22 mouse cellular contexts compared by ENCODE assay signal in the genomic region with DNA sequence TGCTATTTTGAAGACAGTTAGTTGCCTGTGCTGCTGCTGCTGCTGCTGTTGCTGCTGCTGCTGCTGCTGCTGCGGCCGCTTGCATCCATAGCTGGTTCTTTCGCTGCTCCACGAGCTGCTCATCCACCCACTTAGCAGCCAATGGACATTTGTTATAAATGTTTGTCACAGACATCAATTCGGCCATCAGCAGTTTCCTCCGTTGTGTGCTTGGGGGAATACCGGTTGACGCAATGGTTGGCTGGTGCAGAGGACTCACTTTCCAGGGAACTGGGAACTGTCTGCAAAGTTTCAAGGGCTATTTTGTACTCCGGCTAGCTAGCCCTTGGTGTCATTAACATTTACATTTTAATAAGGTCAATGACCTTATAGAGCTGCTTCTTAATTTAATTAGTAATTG. TPM values are rescaled to one million over a fixed set of nuclear protein-coding genes. Genes with fewer than 3 reads are reported as not detected.
A peak's percentile ranks its signal among the peaks of the same experiment; 100 is the strongest.
DNase-seq lines count a peak whose midpoint lies in the region; ATAC-seq lines count a peak whose summit lies in the region.
"Had no signal": no experiment of that assay in that cellular context is flagged by ENCODE, and none has a peak within 500 bp of the region (broad histone marks: within the 10 kb centered on the region; RNA-seq: fewer than 3 reads in every experiment).

No protein-coding gene starts in this region.

- H3K36me3 ChIP-seq in intestine, embryonic 15.5 days, result no peaks in the 10 kb centered on the region
- H3K36me3 ChIP-seq: hindbrain, embryonic 12.5 days; limb, embryonic 15.5 days; midbrain, embryonic 12.5 days had no signal

- no peaks in the 10 kb centered on the region for H3K9me3 ChIP-seq in intestine, embryonic 15.5 days
- H3K9me3 ChIP-seq: forebrain, embryonic 13.5 days; hindbrain, embryonic 12.5 days; limb, embryonic 15.5 days; midbrain, embryonic 12.5 days had no signal

- intact Hi-C loops in heart, postnatal 25 days (cut with DNase I), result no loop called here
- intact Hi-C loops in heart, postnatal 10 days (cut with DNase I), result no loop called here

- ATAC-seq in intestine, embryonic 15.5 days, result no peak
- ATAC-seq: forebrain, embryonic 13.5 days had no signal

- H3K4me2 ChIP-seq in intestine, embryonic 15.5 days (replicated peaks), result no peak overlapping the region
- H3K4me2 ChIP-seq: forebrain, embryonic 13.5 days; hindbrain, embryonic 12.5 days; limb, embryonic 15.5 days; midbrain, embryonic 12.5 days had no signal

- DNase-seq in heart, adult 8-10 months (ENCODE audit: low spot score), result peak; percentile 55
- DNase-seq in heart, postnatal 25 days (ENCODE audit: low spot score), result no peak
- DNase-seq in A20 (ENCODE audit: low read depth, low spot score), result peak; percentile 77
- DNase-seq in heart, postnatal 10 days, result peak; percentile 67 to 68
- DNase-seq in lung, postnatal 14 days, result peak; percentile 47
- no peak for DNase-seq in cerebellum, postnatal 10 days
- DNase-seq: adrenal gland, postnatal 14 days; cerebellum, adult 2 months; cerebellum, postnatal 36 days; kidney, adult 11 months; left cerebral cortex, postnatal 4 days; thymus, adult 2 months; thymus, postnatal 4 days had no signal

- no peak overlapping the region for H3K27ac ChIP-seq in intestine, embryonic 15.5 days
- H3K27ac ChIP-seq: forebrain, embryonic 13.5 days; hindbrain, embryonic 12.5 days; limb, embryonic 15.5 days; liver, embryonic 14.5 days; midbrain, embryonic 12.5 days had no signal

- 0 out of 2 replicates have a peak, but pooled peaks cover 8% of the 10 kb centered on the region for H3K4me1 ChIP-seq in intestine, embryonic 15.5 days (replicated peaks)
- H3K4me1 ChIP-seq: forebrain, embryonic 13.5 days; hindbrain, embryonic 12.5 days; midbrain, embryonic 12.5 days had no signal

- WGBS in intestine, embryonic 15.5 days, result 40% methylated on average over 9 of the region's 9 CpGs

- H3K9ac ChIP-seq in intestine, embryonic 15.5 days, result no peak overlapping the region
- H3K9ac ChIP-seq: forebrain, embryonic 13.5 days; hindbrain, embryonic 12.5 days; limb, embryonic 15.5 days; liver, embryonic 14.5 days; midbrain, embryonic 12.5 days had no signal

- H3K4me3 ChIP-seq in intestine, embryonic 15.5 days (replicated peaks), result no peak overlapping the region
- H3K4me3 ChIP-seq: forebrain, embryonic 13.5 days; hindbrain, embryonic 12.5 days; limb, embryonic 15.5 days; midbrain, embryonic 12.5 days had no signal

- H3K27me3 ChIP-seq in intestine, embryonic 15.5 days (replicated peaks), result no peaks in the 10 kb centered on the region
- H3K27me3 ChIP-seq: forebrain, embryonic 13.5 days; hindbrain, embryonic 12.5 days had no signal

RNA-seq across cellular contexts. Expression of gene Irf8, which starts 32.0 kb away (rescaled TPM):
- 1 to 10 TPM; 2.6 to 4.0 (median 4.0) TPM for total RNA-seq in heart, adult 8-10 months (2022)
- 1 to 10 TPM; 3.2 to 4.5 TPM for total RNA-seq in heart, postnatal 25 days (2021)
- 1 to 10 TPM; 6.0 to 7.7 TPM for total RNA-seq in heart, postnatal 10 days (2021)
- polyA plus RNA-seq in intestine, embryonic 15.5 days (2015; fragmentation: Nextera tagmentation; extraction: Ambion mirVana), result 41.9 and 46.6 TPM in 2 replicates

RNA-seq across cellular contexts. Expression of gene Emc8, which starts 35.8 kb away (rescaled TPM):
- 10 to 100 TPM; 44.3 to 57.6 (median 46.7) TPM for total RNA-seq in heart, adult 8-10 months (2022)
- total RNA-seq in heart, postnatal 25 days (2021), result 10 to 100 TPM; 45.6 to 46.9 TPM
- 10 to 100 TPM; 65.9 to 68.6 TPM for total RNA-seq in heart, postnatal 10 days (2021)
- polyA plus RNA-seq in intestine, embryonic 15.5 days (2015; fragmentation: Nextera tagmentation; extraction: Ambion mirVana), result 235 and 246 TPM in 2 replicates

RNA-seq across cellular contexts. Expression of gene Cox4i1, which starts 36.2 kb away (rescaled TPM):
- 1,000 to 10,000 TPM; 4,385 to 5,037 (median 4,791) TPM for total RNA-seq in heart, adult 8-10 months (2022)
- total RNA-seq in heart, postnatal 25 days (2021), result 1,000 to 10,000 TPM; 4,549 to 4,664 TPM
- 1,000 to 10,000 TPM; 3,943 to 4,033 TPM for total RNA-seq in heart, postnatal 10 days (2021)
- polyA plus RNA-seq in intestine, embryonic 15.5 days (2015; fragmentation: Nextera tagmentation; extraction: Ambion mirVana), result 1,472 and 1,529 TPM in 2 replicates

RNA-seq across cellular contexts. Expression of gene Gm27021, which starts 36.3 kb away (rescaled TPM):
- not detected for total RNA-seq in heart, adult 8-10 months (2022)
- not detected for total RNA-seq in heart, postnatal 25 days (2021)
- total RNA-seq in heart, postnatal 10 days (2021), result under 1 TPM in 1 of 2 experiments, not detected in 1; 0.48 TPM
- polyA plus RNA-seq in intestine, embryonic 15.5 days (2015; fragmentation: Nextera tagmentation; extraction: Ambion mirVana), result 2.0 and 2.2 TPM in 2 replicates
- total RNA-seq: adrenal gland, postnatal 14 days; gastrocnemius, postnatal 4 days; monocyte, adult 5-6 weeks had no signal
- polyA plus RNA-seq: small intestine, adult 2 months had no signal

RNA-seq across cellular contexts. Expression of gene 1190005I06Rik, which starts 56.8 kb away (rescaled TPM):
- total RNA-seq in heart, adult 8-10 months (2022), result 1 to 10 TPM; 3.0 to 5.7 (median 4.3) TPM
- 1 to 10 TPM; 2.3 to 3.4 TPM for total RNA-seq in heart, postnatal 25 days (2021)
- 1 to 10 TPM; 5.1 to 10.0 TPM for total RNA-seq in heart, postnatal 10 days (2021)
- 1.3 and 2.5 TPM in 2 replicates for polyA plus RNA-seq in intestine, embryonic 15.5 days (2015; fragmentation: Nextera tagmentation; extraction: Ambion mirVana)
- total RNA-seq: monocyte, adult 5-6 weeks had no signal

Comparison
In these comparisons a context has a peak if more than half of its experiments do, and no peak if none do; other contexts are left out.
1. DNase-seq: peak in heart, adult 8-10 months (single experiment), A20 (single experiment), heart, postnatal 10 days (2 of 2) and lung, postnatal 14 days (single experiment); none in heart, postnatal 25 days (single experiment) and cerebellum, postnatal 10 days (0 of 2).